Mouse (Mus musculus) naive thymus-derived CD4-positive, alpha-beta T cell, adult 2 months (primary cell): ENCODE results near the gene Cadm4.

Experiments used
- DNase-seq: peaks from one replicate; pipeline ENCODE4 v3.0.0-alpha.2; 2011; ENCODE audit warnings: low read depth

Cadm4 gene

DNA sequence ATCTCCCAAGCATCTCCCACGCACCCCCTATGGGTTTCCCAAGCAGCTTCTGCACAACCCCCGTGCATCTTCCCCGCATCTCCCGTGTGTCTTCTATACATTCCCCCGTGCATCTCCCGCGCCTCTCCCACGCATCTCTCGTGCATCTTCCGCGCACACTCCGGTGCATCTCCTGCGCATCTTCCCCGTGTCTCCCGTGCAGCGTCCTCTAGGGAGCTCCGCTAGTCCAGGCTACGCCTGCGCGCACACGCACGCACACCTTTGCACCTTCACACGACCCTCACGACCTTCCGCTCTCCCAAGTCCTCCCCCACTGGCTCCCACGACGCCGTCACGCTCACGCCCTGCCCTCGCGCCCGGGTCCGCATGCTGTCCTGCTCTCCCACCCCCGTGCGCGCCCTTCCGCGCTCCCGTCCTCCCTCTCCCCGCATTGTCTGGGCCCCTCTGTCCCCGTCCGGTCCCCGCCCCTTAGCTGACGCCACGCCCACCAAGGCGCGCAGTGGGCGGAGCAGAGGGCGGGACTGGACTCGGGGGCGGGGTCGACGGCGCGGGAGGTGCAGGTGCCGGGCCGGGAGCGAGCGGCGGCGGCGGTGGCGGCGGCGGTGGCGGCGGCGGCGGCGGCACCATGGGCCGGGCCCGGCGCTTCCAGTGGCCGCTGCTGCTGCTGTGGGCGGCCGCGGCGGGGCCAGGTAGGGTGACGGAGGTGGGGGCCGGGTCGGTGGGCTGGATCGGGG is at the start of gene Cadm4:
Gene Cadm4, plus strand, starts transcription at position 550 of the 734 bp plus-strand sequence.
- DNase-seq: peak; percentile 90

DNA sequence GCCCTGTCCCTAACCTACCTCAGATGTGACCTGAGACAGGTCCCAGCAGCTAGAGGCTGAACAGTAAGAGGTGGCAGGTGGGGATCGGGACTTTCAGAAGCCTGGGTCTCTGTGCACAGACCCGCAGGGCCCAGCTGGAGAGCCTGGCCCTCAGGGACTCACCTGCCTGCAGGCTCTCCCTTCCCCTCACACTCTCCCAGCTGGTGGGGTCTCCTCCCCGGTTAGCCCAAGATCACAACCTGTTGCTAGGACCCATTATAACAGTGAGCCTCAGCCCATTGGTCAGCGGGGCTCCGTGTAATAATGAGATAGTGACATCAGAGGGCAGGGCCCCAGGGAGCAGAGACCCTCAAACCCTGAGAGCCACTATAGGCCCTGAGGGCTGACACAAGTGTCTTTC is 46.5 kb upstream of the Cadm4 start:
- no peak for DNase-seq

DNA sequence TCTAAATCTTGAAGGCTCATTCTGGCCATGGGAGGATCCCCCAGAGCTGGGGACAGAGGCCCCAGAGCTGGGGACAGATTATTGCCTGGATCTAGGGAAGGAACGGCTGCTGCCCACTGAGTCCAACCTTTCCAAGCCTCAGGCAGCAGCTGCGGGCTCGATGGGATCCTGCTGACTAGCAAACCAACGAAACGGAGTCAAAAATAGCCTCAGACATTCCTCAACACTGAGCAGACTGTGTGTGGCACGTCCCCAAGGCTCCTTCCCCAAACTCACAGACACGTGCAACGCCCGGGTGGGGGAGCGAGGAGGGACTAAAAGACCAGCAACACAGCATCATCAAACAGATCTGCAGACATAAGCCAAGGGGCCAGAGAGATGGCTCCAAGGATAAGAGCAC is 43.8 kb upstream of the Cadm4 start:
- DNase-seq: no peak

- DNase-seq: no peak
Observed at GRCm38 (mm10) chr7:24439191-24439590, 42.6 kb upstream of the Cadm4 start.

- DNase-seq: peak; percentile 51
Observed at GRCm38 (mm10) chr7:24439891-24440290, 41.9 kb upstream of the Cadm4 start.

DNA sequence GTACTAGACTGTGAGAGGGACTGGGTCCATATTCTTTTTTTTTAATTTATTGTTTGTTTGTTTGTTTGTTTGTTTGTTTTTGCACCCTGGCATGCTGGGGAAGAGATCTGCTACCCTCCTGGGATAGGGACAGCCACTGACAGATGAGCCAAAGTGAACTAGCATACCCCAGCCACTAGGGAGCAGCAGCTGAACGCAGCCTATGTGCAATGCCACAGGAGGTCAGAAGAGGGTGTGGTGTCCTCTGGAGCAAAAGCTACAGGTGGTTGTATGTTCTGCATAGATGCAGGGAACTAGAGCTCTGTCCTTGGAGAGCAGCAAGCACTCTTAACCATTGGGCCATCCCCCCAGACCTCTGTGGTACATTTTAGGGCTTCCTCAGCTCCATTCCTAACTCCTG is 40.0 kb upstream of the Cadm4 start:
- peak; percentile 92 for DNase-seq

- no peak for DNase-seq
Observed at GRCm38 (mm10) chr7:24442313-24442712, 39.5 kb upstream of the Cadm4 start.

GRCm38 (mm10) chr7:24445266-24445926 is 36.4 kb upstream of the Cadm4 start:
- peak; percentile 67 for DNase-seq

DNA sequence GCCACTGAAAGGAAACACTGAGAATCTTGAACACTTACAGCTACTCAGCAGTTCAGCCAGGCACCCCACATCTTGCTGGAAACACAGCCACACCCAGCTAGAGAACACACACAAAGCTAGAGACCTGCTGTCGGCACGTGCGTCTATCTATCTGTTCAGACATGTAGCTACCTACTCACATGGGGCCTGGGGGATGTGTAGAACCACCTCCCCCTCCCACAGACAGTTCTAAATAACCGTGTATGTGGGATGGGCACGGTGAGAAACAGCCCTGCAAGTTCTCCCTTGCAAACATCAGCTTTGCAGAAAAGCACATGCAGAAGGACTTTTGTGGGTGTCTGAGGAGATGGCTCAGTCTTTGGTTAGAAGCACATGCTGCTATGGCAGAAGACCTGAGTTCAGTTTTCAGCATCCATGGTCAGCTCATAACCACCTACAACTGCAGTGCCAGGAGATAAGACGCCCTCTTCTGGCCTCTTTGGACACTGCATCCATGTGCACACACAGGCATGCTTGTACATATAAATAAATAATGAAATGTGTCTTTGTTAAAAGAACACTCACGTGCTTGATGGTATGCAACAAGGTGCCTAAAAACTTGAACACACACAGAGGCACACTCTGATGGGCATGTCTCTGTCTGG is 35.0 kb upstream of the Cadm4 start:
- peak; percentile 72 for DNase-seq

DNA sequence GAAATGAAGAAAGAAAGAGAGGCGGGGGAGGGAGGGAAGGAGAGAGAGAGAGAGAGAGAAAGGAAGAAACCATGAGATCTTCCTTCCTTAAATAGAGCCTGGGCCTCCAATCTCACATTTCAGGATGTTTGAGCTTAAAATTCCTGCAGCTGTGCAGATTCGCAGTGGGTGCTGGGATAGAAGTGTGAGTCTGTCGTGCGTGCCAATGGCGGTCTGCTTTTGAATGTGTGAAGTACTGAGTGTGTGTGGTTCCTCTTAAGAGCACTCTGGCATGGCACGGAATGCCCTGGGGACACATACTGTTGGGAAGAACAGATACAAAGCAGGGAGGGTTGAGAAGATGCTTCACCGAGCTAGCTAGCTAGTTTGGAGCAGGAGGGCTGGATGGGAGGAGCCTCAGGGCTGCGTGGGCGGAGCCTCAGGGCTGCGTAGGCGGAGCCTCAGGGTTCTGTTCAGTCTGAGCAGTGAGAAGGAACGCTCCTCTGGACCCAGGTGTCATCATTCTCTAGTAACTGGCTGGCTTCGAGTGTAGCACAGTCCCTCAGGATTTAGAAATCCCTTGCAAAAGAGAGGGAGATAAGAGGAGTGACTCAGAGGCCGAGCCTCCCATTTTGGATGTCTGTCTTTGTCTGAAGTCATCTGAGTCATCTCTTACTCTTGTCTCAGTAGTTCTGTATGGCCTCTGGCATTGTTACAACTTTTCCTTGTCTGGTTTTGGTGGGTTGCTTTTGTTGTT is 32.9 kb upstream of the Cadm4 start:
- no peak for DNase-seq

DNA sequence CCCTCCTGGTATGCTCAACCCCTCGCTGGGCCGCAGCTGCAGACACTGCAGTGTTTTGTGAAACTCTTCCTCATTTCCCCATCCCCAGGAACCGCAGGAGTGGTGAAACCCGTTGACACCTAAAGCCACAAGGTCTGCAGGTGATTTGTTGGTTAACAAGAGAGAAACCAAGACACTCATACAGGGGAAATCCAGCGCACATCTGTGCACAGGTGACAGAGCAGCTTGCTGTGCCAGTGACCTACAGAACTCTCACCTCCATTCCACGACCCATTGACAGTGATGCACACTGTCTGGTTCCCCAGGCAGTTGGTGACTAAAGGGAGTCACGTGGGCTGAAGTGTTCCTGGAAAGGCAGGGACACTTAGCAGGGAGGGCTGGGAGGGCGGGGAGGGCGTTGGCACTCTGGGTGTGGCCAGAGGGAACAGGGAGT is 31.2 kb upstream of the Cadm4 start:
- DNase-seq: peak; percentile 64

GRCm38 (mm10) chr7:24451855-24452311 is 29.9 kb upstream of the Cadm4 start, which contains the start of gene Irgc1:
Gene Irgc1 (minus strand): TSS chr7:24452297.
- peak; percentile 71 for DNase-seq

DNA sequence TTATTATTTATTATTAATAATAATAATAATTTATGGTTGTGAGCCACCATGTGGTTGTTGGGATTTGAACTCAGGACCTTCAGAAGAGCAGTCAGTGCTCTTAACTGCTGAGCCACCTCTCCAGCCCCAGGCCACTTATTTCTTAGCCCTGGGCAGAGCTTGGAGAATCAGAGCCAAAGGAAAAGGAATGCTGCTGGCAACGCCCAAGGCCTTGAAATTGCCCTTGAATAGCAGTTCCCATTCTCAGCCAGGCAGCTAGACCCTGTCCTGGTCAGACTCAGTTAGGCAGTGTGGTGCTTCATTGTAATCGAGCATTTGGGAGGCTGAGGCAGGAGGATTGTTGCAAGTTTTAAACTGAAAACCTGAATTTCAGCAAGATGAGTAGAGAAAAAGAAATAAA is 27.6 kb upstream of the Cadm4 start:
- DNase-seq: no peak

DNA sequence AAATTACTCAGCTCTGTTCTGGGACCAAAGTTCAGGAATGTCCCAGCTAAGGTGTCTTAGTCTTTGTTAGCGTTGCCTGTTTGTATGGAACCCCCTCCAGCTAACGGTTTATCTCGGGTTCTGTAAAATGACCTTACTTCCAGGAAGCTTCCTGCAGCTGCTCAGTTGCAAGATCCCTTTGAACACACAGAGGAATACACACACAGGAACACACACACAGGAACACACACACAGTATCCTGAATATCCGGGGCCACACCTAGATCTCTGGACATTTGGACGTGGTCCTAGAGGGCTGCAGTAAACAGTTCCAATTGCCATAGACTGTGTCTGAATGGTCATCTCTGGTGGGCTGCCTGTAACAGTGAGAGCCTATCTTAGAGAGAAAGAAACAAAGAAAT is 26.1 kb upstream of the Cadm4 start:
- no peak for DNase-seq

DNA sequence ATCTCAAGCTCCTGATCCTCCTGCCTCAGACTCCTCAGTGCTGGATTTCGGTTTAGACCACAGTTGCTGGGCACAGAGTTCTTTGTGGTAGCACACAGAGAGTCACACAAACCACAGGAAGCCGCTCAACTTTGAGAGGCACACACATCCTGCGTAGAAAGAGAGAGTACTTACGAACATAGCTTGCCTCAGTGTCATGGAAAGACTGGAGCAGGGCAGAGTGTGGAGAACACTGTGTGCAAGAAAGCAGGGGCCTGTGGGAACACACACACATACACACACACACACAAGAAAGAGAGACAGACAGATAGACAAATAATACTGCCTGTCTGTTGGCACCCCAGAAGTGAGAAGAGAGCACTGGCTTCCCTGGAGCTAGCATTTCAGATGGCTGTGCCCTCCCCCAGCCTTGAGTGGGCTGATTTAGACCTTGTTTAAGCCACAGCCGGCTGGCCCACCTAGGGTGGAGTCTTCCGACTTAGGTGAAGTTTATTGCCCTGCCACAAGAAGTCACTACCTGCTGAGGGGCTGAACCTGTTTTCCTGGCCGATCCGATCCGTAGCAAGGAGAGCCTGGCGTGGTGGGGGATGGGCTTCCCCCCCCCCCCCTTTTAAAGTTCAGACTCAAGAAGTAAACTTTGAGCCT is 24.0 kb upstream of the Cadm4 start:
- peak; percentile 95 for DNase-seq

DNA sequence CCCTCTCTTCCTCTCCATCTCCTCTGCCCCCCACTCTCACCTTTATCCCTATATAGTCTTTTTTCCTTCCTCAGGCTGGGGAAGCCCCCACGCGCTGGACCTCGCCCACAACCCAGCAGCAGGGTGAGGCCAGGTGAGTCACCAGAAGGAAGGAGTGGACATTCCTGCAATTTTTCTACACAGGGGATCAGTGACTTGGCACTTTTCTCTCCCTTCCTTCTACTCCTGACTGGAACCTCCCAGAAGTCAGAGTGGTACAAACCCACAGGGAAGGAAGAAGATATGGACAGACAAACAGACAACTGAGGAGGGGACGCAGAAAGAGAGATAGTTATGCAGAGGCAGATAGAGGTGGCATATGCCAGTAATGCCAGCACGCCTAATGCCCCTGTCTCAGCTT is 22.4 kb upstream of the Cadm4 start:
- no peak for DNase-seq

DNA sequence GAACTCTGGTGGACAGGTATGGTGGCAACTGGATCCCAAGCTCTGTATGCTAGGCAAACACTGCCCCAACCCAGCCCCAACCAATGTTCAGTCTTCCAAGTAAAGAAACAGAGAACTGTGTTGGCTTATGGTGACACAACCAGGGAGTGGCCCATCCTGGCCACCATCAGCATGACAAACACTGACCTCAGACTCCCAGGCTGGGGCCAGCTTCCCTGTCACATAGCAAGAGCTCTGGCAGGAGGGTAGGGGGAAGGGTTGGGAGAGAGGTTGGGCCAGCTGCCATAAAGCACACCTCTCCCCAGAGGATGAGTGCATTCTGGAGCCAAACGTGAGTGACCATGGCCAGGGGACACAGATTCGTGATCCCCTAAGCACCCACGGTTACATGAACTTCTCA is 22.0 kb upstream of the Cadm4 start:
- no peak for DNase-seq

GRCm38 (mm10) chr7:24461376-24462051 is 20.3 kb upstream of the Cadm4 start:
- peak; percentile 52 for DNase-seq

DNA sequence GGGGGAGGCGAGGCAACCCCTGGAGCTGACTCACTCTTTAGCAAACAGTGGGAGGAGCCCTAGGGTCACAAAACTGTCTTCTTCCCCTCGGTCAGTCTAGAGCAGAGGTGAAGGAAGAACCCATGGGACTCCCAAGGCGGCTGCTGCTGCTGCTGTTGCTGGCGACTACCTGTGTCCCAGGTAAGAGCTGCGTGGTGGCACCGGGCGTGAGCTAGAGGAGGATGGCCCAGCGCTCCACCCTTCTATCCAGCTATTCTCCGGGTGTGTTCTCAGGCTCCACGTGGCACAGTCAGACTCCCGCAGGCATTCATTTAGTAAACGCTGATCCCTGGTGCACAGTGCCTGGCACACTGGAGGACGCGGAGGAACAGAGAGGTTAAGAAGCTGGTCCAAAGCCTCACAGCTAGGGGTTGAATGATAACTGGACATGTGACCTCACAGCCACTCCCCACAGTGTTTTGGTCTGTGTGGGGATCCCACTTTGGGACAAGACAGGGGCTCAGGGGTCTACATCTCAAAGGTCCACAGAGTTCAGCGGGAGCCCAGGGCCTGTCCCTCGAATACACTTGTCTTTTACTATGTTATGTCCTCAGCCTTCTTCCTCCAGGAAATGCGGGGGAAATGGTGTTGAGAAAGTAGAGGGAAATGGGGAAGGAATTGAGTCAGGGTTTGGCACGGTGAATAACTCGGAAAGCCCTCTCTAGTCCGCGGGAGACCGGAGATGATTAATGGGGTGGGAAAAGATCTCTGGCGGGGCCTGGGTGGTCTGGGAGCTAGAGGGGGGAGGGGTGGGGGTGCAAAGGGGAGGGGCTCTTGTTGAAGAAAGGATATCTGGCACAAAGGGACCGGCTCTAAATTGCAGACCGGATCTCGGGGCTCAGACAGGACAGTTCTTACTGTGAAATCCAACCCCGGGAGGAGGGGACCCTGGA is 19.2 kb upstream of the Cadm4 start, which contains the start of gene Plaur:
Gene Plaur, plus strand, starts transcription at position 97 of the 932 bp plus-strand sequence.
- peak; percentile 60 for DNase-seq

GRCm38 (mm10) chr7:24466835-24467234 is 15.0 kb upstream of the Cadm4 start:
- DNase-seq: no peak
